Mouse (Mus musculus) 3T3-L1 (cell line): Measurements from ENCODE around the gene Adam11.

Experiments used
- DNase-seq: peaks from one replicate; pipeline ENCODE4 v3.0.0-alpha.2; 2015; ENCODE audit warnings: low read depth, low spot score

Gene Adam11

DNA sequence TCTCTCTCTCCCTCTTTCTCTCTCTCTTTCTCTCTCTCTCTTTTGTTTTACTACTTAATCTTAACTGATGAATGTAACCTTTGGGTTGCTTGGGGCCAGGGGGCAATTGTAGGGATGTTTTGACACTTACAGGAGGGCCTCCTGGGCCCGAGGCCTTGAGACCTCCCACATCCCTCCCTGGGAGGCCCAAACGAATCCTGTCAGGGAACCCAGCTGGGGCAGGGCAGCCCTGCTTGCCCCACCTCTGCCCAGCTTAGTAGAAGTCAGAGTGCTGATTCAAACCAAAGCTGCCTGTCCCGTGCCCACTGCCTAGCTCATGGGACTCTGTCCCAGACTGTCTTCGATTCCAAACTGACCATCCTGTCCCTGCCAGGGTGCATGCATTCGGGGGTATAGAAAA is 17.4 kb downstream of the Adam11 start:
- no peak for DNase-seq

DNA sequence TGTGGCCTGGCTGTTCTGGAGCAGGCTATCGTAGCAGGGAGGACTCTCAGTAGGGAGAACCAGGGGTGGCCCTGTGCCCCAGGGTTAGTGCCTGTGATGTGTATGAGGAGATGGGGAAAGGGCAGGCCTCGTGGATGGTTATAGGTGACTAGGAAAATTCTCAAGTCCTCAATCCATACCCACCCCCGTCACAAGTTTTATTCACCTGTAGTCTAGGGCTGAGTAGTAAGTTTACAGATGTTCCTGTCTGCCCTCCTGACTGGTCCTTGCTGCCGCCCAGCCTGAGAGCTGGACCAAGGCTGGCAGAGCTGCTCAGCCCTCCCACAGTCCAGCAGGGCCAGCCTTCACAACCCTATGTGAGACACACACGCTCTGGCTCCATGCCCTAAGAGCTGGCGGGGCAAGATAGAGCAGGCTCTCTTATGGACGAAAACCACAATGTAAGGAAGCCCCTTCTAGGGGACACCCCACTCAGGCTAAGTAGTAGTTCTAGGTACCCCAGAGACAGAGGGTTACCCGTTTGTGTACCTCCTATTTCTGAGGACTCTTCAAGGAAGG is 17.9 kb downstream of the Adam11 start:
- DNase-seq: no peak

DNA sequence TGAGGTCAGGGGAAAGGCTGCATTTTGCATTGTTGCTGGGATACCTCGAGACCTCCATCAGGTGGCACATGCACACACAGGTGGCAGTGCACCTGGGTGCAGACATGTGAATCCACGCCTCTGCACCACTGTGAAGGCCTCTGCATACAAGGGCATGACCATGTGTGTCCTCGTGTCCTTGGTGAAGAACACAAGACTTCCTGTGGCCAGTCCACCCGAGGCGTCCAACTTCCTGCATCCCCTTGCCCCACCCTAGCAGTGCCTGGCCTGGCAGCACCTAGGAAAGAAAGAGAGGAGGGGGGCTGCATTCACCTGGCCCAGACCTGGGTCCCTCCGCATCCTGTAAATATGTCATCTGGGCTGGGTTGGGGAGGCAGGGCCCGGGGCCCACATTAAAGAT is 18.6 kb downstream of the Adam11 start:
- DNase-seq: no peak

DNA sequence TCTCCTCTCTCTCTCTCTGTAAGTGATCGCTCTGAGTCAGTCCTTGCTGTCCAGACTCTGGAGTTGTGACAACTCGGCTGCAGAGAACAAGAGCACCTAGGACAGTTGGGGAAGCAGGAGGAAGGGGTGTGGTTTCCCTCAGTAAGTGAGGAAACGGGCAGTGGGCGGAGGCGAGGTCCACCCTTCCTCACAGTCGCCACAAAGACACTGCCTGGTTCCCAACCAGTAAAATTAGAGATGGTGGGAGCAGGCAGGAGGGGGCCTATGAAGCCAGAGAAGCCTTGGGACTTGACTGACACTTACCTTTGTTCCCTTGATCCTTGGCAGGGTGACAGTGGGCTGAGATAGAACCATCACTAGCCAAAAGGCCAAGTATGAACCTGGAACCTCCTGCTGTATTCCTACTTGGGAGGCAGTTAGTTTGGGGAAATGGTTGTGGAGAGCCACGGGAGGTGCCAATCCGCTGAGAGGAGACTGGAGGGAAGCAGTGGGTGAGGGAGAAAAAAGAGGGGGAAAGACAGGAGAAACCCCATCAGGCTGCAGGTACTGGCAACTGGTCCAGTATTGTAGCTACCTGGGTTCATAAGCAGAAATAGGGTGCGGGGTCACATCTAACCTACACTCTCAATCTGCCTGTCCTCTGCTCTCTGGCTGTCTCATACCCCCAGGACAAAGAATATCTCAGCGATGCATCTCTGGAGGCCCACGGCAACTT is 19.2 kb downstream of the Adam11 start:
- no peak for DNase-seq

DNA sequence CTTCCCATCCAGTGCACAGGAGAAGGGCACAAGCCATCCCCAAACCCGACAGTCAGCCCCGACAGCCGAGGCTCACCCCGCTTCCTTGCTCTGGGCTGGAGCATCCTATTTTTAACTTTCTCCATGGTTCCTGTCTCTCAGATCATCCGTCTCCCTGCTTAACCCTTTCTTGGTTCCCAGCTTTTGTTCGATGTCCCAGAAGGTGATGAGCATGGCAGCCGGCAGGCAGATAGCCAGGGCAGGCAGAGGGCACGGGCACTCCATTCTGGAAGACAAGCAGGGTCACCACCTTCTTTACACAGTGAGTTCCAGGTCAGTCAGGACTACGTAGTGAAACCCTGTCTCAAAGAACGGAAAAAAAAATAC is 19.7 kb downstream of the Adam11 start:
- no peak for DNase-seq

DNA sequence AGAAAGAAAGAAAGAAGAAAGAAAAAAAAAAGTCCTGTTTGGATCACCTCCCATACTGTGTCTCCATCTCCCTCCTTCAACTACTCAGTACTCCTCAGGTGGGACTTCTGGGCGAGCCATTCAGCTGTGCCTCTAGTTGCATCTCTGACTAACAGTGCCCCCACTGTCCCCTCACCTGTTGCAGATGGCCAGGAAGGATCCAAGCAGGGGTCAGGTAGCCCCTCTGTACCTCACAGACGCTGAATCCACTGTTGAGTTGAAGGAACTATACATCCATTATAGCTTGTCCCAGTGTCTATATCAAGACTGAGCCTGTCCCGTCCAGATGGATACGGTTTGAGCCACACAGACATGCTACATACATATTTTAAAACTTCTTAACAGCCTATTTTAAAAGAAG is 20.3 kb downstream of the Adam11 start:
- no peak for DNase-seq

DNA sequence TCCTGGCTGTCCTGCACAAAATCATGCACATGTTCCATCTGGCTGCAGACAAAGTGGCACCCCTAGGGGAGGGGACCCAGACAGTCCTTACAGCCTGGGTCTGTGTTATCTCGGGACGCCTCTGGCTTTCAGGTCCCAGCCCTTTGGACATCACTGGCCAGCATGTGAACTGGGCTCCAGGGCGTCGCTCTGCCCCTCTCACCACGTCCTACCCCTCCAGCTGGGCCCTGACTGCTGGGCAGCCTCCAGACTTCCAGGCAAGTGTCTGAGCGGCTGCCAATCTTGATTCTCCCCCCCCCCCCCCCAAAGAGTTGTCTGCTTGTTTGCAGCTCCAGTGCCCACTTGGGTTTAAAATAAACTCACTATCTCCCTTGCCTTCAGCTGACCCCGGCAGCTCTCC is 22.2 kb downstream of the Adam11 start:
- DNase-seq: no peak

DNA sequence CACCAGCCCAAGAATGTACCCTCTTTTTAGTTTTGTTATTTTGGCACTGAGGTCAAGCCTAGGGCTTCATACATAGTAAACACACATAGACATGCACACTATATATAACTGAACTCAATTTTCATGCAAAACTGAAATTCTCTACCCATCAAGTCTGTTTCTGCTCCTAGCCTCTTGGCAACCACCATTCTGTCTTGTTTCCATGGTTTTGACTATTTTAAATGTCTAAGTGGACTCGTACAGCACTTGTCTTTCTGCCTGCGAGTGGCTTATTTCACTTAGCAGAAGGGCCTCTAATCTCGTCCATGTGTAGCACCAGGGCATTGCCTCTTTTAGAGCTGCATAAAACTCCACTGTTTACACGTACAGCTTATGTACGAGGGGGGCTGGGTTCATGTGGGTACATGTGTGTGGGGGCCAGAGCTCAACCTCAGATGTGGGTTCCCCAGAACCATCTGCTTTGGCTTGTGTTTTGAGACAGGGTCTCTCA is 26.5 kb downstream of the Adam11 start:
- no peak for DNase-seq

DNA sequence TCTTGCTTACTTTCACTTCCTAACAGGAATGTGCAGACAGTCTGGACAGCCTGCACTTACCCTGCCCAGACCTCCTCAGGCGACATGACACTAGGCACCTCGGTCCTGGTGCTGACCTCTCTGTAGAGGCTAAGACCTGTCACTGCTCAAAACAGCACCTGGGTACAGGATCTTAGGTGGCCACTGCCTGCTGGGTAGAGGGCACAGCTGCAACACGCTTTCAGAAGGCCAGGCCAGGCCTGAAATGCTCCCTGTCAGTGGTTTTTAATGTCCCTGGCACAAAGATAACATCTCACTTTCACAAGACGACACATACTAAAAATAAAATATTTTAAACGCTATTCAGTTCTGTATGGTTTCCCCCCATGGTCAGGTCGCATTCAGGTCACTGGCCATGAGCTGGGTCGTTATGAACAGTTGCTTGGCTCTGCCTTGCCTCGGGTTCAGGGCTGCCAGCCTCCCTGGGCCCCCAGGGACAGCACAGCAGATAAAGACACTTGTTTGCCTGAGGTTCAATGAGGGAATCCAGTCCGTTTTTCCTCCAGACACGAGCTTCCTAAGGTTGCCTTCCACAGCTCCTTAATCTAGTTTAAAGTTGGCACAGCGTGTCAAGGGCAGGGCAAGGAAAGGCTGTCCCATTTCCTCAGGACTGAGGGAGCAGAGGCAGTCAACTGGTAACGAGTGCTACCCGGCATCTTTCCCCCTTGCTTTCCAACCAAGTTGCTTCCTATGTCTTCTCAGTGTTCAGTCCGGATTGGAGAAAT is 30.6 kb downstream of the Adam11 start:
- no peak for DNase-seq

DNA sequence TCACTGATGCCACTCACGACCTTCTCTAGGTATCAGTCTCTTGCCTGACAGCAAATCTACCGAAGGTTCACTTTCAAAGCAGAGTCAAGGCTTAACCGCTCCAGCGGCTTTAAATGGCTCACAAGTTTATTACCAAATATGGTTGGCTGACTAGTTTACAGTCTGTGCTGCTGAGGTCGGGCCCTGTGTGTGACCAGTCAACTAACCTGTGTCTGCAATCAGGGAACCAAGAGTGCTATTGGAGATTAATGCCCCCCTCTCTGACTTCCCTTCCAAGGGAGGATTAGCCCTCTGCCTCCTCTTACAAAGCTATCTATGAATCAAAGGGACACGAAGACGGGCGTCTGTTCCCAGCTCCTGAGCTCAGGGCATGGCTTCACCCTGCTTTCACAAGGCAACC is 32.9 kb downstream of the Adam11 start:
- DNase-seq: no peak

DNA sequence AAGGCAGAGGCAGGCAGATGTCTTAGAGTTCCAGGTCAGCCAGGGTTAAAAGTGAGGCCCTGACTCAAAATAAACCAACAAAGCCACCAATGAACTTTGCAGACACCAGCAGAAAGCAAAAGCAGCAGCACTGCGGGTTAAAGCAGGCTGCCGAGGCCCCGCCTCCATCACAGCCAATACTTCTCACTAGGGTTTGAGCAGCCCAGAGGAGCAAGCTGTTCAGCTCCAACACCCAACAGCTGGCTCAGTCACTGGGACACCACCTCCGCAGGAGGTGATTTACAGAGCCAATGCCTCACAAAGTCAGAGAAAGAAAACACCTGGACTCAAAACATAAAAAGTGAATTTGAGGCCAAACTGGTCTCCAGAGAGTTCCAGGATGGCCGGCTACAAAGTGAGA is 42.2 kb downstream of the Adam11 start:
- no peak for DNase-seq

DNA sequence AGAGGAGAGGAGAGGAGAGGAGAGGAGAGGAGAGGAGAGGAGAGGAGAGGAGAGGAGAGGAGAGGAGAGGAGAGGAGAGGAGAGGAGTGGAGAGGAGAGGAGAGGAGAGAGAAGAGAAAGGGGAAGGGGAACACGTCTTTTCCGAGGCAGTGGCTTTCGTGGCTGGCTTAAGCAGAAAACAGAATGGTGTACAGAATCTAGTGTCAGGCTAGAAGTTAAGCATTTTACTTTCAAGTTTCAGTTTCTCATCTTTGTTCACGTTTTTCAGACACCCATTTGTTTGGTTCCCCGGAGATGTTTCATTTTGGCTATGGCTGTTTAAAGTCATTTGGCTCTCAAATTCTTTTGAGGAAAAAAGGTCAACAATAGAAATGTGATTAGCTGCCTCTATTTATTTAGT is 47.0 kb downstream of the Adam11 start:
- DNase-seq: no peak

DNA sequence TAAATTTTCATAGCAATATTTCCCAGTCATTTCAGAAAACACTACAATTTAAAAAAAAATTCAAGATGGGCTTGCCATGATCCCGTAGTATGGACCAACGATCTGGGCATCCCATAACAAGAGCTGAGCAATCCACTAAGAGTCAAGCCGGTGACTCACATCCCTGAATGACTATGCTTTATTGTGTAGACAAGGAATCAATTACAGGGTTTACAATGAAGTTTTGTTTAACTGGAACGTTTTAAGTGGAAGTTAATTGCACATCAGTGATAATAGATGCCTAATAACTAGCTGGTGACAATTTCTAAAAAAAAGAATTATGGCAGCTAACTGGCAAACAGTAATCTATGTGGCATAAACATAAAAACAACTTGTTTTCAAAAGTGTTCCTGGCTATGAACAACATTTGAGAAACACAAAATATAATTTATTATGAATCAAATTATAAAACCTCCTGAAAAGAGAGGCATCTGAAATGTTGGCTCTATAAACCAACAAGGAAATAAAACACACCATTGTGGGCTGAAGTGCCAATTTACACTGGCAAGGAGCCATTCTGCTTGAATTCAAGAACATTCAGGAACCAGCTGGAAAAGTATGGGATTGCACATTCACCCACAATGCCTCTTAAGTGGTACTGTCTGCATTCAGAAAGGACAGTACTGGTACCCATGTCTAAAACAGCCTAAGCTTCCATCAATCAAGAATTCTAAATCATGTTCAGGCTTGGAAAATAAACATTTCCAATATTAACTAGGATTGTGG is 49.7 kb downstream of the Adam11 start:
- peak; percentile 78 for DNase-seq

DNA sequence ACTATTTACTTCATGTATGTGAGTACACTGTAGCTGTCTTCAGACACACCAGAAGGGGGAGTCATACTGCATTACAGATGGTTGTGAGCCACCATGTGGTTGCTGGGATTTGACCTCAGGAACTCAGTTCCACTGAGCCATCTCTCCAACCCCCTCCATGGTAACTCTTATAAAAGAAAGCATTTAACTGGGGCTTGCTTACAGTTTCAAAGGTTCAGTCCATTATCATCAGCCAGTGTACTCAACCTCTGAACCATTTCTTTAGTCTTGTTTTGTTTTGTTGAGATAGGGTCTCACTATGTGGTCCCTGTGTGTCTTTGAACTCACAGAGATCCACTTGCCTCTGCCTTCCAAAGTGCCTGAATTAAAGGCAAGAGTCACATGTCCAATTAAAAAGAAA is 53.6 kb downstream of the Adam11 start:
- peak; percentile 9 for DNase-seq

DNA sequence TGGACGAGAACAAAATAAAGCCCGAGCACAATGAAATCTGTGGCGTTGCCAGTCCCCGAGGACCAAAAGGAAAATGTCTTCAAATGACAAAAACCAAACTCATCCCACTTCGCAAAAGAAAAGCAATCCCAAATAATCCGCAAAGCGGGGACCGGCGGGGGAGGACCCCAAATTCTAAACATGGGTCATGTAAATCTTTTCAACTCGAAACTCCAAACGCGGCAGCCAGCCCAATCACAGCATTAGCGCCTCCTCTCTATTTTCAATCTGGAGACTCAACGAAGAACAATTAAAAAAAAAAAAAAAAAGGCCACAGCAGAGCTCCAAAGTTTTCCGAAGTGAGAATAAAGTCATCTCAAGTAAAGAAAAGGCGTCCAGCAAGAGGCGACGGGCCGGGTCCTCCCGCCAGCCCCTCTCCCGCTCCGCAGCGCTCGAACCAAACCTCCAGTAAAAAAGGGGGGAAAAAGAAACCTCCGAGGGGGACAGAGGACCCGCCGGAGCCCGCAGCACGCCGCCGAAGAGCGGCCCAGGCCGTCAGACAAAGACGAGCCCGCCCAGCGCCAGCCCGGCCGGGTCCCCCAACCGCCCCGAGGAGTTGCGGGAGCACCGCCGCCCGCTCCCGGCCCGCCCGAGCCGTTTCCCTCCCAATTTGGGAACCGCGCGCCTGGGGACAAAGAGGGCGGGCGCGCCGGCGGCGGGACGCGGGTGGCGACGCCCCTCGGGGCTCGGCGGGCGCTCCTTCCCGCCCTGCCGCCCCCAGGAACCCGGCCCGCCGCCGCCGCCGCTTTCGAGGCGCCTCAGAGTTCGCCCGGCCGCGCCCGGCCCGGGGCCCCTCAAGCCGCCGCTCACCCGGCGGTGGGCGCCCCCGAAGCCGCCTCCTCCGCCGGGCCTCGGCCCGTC is 57.1 kb downstream of the Adam11 start:
- peak; percentile 48 for DNase-seq

DNA sequence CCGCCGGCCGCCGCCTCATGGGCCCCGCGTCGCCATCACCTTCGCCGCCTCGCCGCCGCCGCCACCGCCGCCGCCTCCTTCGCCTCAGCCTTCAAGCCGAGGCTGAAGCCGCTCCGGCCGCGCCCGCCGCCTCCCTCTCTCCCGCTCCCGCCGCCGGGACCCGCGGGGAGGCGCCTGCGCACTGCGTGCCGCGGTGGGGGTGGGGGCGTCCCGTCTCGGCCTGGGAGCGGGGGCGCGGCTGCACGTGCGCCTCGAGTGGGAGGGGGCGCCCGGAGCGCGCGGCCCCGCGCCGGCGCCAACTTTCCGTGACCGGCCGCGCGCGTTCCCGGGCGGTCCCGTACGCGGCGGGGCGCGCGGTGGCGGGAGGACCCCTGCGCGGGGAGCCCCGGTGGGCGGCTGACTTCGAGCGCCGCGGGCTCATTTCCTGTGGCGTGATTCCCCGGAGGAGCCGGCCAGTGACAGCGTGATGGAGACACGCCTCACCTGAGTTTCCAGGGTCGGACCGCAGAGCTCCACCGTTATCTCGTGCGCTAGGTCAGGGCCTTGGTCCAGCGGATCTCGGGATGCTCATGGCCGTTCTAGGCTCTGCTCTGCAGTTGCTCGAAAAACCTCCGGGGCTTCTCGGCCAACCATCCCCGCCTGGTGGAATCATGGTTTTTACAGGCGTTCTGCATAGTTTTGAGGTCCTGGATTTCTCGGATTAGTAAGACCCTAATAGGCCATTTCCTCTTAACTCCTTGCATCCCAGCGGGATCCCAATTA is 58.0 kb downstream of the Adam11 start, which contains the start of gene Gjc1:
Gene Gjc1, minus strand, starts transcription at position 680 of the 762 bp plus-strand sequence.
- peak; percentile 83 for DNase-seq

DNA sequence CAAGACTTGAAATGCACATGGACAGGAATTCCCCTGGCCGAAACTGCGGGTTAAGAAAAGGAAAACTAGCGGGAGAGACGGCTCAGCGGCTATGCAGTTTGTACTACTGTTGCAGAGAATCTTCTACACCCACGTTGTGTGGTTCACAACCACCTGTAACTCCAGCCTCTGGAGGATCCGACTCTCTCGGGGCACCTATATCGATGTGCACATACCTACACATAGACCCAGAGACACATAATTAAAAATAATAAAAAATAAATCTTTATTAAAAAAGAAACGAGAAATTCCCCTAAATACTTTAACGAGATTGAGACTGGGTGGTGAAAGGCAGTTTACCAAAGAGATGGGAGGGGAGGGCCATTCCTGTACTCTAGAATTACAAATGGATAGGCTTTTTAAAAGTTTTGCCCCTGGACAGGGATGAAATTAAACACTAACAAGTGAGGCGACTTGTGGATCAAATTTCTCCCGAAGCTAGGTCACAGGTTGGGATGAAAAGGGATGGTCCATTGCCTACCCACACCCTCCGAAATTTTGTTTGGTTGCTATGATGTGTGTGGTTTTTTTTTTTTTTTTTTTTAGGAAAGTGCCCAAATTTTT is 58.6 kb downstream of the Adam11 start:
- no peak for DNase-seq

DNA sequence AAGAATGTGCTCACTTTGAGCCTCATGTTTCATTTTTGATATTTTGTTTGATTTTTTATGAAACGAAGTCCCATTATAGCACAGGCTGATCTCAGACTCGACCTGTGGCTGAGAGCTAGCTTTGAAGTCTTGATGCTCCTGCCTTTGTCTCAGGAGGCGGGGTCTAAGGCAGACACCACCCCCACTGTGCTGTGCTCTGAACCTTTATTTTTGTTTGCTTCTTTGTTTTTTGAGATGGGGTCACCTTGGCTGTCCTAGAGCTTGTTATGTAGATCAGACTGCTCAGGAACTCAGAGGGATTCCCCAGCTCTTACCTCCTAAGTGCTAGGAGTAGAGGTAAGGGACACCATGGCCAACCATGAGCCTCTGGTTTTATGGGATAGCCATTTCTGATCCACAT is 59.2 kb downstream of the Adam11 start:
- DNase-seq: no peak

DNA sequence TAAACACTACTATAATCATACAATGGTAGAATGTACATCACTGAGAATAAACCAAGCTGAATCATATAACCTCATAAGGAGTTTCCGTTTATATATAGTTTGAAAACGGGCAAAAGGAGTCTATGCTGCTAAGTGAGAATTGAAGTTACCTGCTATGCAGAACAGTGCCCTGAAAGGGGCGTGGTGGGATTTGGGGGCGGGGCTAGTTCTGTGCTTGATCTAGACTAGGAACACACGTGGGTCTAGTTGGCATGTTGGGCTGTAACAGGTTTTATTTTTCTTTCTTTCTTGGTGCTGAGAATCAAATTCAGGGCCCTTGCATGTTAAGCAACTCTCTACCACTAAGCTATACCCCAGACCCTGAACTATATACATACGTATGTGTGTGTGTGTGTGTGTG is 60.0 kb downstream of the Adam11 start:
- DNase-seq: no peak

DNA sequence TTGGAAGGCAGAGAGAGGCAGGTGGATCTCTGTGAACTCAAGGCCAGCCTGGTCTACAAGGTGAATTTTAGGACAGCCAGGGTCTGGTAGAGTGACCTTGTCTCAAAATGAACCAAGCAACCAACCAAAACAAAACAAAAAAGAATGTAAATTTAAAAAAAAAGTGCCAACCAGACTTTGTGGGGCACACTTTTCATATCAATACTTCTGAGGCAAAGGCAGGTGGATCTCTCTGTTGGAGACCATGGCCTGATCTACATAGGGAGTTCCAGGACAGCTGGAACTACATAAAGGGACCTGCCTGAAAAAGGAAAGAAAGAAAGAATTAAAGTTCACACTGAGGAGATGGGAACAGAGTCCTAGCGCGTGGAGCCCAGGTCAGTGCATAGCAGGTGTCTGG is 65.2 kb downstream of the Adam11 start:
- DNase-seq: no peak
